Mouse (Mus musculus): Measurements from ENCODE around the gene Ugt1a1. TPM values are rescaled to one million over a fixed set of nuclear protein-coding genes. Genes with fewer than 3 reads are reported as not detected.

The Ugt1a1 gene
- polyA plus RNA-seq, 1 experiment from 2014 or later, result not detected

DNA sequence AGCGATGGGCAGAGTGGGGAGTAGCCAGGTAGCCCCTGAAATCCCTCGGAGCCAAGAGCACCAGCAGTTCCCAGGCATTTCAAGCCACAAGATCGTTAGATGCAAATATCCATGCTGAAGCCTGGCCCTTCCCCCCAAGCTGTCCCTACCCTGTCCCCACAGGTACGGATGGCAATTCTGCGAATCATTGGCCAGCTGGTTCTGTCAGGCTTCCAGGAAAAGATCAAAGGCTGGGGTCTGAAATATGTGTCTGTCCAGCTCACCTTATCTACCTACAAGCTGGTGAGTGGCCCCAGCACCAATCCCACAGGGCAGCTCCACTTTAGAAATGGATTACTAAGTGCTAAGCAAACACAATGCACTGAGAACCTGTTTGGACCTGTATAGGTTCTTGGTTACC lies 25.6 kb downstream of the Ugt1a1 start:
- H3K36me3 ChIP-seq (ENCODE audit: control insufficient read depth, insufficient read depth, low read length), result no peaks in the 10 kb centered on the region
- H3K27ac ChIP-seq (replicated peaks in 1 of 2; ENCODE audit: control insufficient read depth in 1 of 2, insufficient read depth in 1 of 2, low read depth in 2 of 2, low read length in 2 of 2), result no peak overlapping the region
- no peak overlapping the region for H3K9ac ChIP-seq (ENCODE audit: low read length)
- H3K4me3 ChIP-seq (ENCODE audit: control insufficient read depth in 1 of 2, insufficient read depth in 1 of 2, low read depth in 1 of 2, low read length in 2 of 2), result no peak overlapping the region
- 68% methylated on average over 5 of the region's 5 CpGs for WGBS
- ATAC-seq (ENCODE audit: insufficient number of reproducible peaks, insufficient read depth, low FRiP score, low read depth), result no peak
- no peak overlapping the region for H3K4me2 ChIP-seq (ENCODE audit: low read length)
- no peaks in the 10 kb centered on the region for H3K4me1 ChIP-seq (ENCODE audit: control insufficient read depth in 2 of 2, insufficient read depth in 2 of 2, low read length in 2 of 2)
- peaks cover 98% of the 10 kb centered on the region for H3K9me3 ChIP-seq (ENCODE audit: control insufficient read depth, low read length)
- no peaks in the 10 kb centered on the region for H3K27me3 ChIP-seq (ENCODE audit: control insufficient read depth, insufficient read depth, low read length)

DNA sequence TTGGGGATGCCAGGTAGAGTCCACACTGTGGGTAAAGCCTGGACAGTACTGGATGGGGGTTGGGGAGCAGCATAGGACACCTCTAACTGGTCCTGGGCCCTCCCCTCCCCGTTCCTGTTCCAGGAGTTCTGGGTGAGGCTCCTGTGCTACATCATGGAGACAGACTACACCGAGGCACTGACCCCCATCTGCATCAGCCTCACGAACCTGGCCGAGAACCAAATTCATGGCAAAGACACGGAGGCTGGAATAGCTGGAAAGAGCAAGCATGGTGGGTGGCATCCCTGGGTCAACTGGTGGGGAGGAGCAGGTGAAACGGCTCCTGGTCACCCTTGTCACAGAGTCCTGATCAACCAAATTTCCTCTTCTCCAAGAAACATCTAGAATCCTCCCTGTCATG lies 27.0 kb downstream of the Ugt1a1 start:
- Histone ChIP-seq H3K27ac (replicated peaks in 1 of 2; ENCODE audit: control insufficient read depth in 1 of 2, insufficient read depth in 1 of 2, low read depth in 2 of 2, low read length in 2 of 2) (no peak overlapping the region), H3K36me3 (ENCODE audit: control insufficient read depth, insufficient read depth, low read length) (no peaks in the 10 kb centered on the region), H3K4me2 (ENCODE audit: low read length) (no peak overlapping the region), H3K4me1 (ENCODE audit: control insufficient read depth in 2 of 2, insufficient read depth in 2 of 2, low read length in 2 of 2) (no peaks in the 10 kb centered on the region), H3K9me3 (ENCODE audit: control insufficient read depth, low read length) (peaks cover 96% of the 10 kb centered on the region), H3K9ac (ENCODE audit: low read length) (no peak overlapping the region), H3K27me3 (ENCODE audit: control insufficient read depth, insufficient read depth, low read length) (no peaks in the 10 kb centered on the region), H3K4me3 (ENCODE audit: control insufficient read depth in 1 of 2, insufficient read depth in 1 of 2, low read depth in 1 of 2, low read length in 2 of 2) (no peak overlapping the region)
- 64% methylated on average over 6 of the region's 6 CpGs for WGBS
- ATAC-seq (ENCODE audit: insufficient number of reproducible peaks, insufficient read depth, low FRiP score, low read depth), result no peak

DNA sequence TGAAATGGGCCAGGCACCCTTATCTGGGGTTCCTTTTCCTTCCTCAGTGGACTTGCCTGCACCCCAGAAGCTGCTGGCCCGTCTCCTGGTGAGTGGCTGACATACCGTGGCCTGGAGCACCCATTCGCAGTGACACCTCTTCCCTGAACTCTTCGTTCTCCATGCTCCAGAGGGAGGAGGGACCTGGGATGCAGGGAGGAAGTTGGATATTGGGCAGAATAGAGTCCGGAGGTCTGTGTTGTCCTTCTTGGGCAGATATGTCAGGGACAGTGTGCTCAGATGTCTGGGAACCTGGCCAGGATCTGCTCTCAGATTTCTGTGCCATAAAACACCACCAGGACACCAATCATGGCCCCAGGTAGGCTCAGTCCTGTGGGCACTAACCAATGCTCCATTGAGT lies 28.3 kb downstream of the Ugt1a1 start:
- Histone ChIP-seq H3K4me3 (ENCODE audit: control insufficient read depth in 1 of 2, insufficient read depth in 1 of 2, low read depth in 1 of 2, low read length in 2 of 2) (no peak overlapping the region), H3K36me3 (ENCODE audit: control insufficient read depth, insufficient read depth, low read length) (no peaks in the 10 kb centered on the region), H3K4me1 (ENCODE audit: control insufficient read depth in 2 of 2, insufficient read depth in 2 of 2, low read length in 2 of 2) (no peaks in the 10 kb centered on the region), H3K27me3 (ENCODE audit: control insufficient read depth, insufficient read depth, low read length) (no peaks in the 10 kb centered on the region), H3K9me3 (ENCODE audit: control insufficient read depth, low read length) (peaks cover 94% of the 10 kb centered on the region), H3K9ac (ENCODE audit: low read length) (no peak overlapping the region), H3K4me2 (ENCODE audit: low read length) (no peak overlapping the region), H3K27ac (replicated peaks in 1 of 2; ENCODE audit: control insufficient read depth in 1 of 2, insufficient read depth in 1 of 2, low read depth in 2 of 2, low read length in 2 of 2) (no peak overlapping the region)
- ATAC-seq (ENCODE audit: insufficient number of reproducible peaks, insufficient read depth, low FRiP score, low read depth), result no peak
- WGBS, result 66% methylated on average over 5 of the region's 5 CpGs

DNA sequence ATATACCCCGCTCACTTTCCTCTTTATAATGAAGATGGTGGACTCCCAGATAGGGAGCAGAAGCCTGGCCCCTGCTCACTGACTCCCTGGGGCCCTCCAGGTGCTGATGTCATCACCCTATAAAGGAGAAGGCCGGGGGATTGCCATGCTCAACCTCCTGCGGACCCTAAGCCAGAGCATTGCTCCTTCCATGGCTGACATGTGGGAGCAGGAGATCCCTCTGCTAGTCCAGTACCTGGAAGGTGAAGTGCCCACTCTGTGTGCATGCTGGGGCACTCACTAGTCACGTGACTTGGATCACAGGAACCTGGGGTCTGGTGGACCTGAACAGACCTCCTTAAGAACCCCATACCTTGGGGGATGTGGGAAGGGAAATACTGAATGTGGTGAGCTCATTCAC lies 28.8 kb downstream of the Ugt1a1 start:
- WGBS, result 59% methylated on average over 4 of the region's 4 CpGs
- Histone ChIP-seq H3K9me3 (ENCODE audit: control insufficient read depth, low read length) (peaks cover 93% of the 10 kb centered on the region), H3K4me2 (ENCODE audit: low read length) (no peak overlapping the region), H3K4me1 (ENCODE audit: control insufficient read depth in 2 of 2, insufficient read depth in 2 of 2, low read length in 2 of 2) (no peaks in the 10 kb centered on the region), H3K9ac (ENCODE audit: low read length) (no peak overlapping the region), H3K4me3 (ENCODE audit: control insufficient read depth in 1 of 2, insufficient read depth in 1 of 2, low read depth in 1 of 2, low read length in 2 of 2) (no peak overlapping the region), H3K27ac (replicated peaks in 1 of 2; ENCODE audit: control insufficient read depth in 1 of 2, insufficient read depth in 1 of 2, low read depth in 2 of 2, low read length in 2 of 2) (no peak overlapping the region), H3K36me3 (ENCODE audit: control insufficient read depth, insufficient read depth, low read length) (no peaks in the 10 kb centered on the region), H3K27me3 (ENCODE audit: control insufficient read depth, insufficient read depth, low read length) (no peaks in the 10 kb centered on the region)
- 0 out of 2 replicates have a peak, but pooled peaks have one; percentile 1 for ATAC-seq (ENCODE audit: insufficient number of reproducible peaks, insufficient read depth, low FRiP score, low read depth)

DNA sequence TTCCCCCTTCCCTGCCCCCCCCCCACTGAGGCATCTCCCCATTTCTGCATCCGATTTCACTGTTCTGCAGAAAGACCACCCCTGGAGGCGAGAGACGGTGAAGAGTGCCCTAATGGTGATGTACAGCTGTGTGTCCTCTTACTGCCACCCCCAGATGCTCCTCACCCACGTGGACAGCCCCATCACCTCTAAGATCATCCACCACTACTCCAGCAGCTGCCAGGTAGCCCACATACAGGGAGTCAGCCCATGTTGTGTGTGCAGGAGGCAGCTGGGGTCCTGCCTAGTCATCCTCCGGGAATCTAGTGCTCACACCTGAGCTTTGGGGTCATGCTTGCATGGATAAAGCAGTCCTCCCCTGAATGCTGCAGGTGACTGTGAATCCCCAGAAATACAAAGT lies 32.1 kb downstream of the Ugt1a1 start:
- 57% methylated on average over 5 of the region's 5 CpGs for WGBS
- H3K27ac ChIP-seq (replicated peaks in 1 of 2; ENCODE audit: control insufficient read depth in 1 of 2, insufficient read depth in 1 of 2, low read depth in 2 of 2, low read length in 2 of 2), result no peak overlapping the region
- H3K4me2 ChIP-seq (ENCODE audit: low read length), result no peak overlapping the region
- ATAC-seq (ENCODE audit: insufficient number of reproducible peaks, insufficient read depth, low FRiP score, low read depth), result no peak
- no peak overlapping the region for H3K4me3 ChIP-seq (ENCODE audit: control insufficient read depth in 1 of 2, insufficient read depth in 1 of 2, low read depth in 1 of 2, low read length in 2 of 2)
- H3K9me3 ChIP-seq (ENCODE audit: control insufficient read depth, low read length), result peaks cover 94% of the 10 kb centered on the region
- H3K4me1 ChIP-seq (ENCODE audit: control insufficient read depth in 2 of 2, insufficient read depth in 2 of 2, low read length in 2 of 2), result no peaks in the 10 kb centered on the region
- no peak overlapping the region for H3K9ac ChIP-seq (ENCODE audit: low read length)
- no peaks in the 10 kb centered on the region for H3K36me3 ChIP-seq (ENCODE audit: control insufficient read depth, insufficient read depth, low read length)
- H3K27me3 ChIP-seq (ENCODE audit: control insufficient read depth, insufficient read depth, low read length), result no peaks in the 10 kb centered on the region

DNA sequence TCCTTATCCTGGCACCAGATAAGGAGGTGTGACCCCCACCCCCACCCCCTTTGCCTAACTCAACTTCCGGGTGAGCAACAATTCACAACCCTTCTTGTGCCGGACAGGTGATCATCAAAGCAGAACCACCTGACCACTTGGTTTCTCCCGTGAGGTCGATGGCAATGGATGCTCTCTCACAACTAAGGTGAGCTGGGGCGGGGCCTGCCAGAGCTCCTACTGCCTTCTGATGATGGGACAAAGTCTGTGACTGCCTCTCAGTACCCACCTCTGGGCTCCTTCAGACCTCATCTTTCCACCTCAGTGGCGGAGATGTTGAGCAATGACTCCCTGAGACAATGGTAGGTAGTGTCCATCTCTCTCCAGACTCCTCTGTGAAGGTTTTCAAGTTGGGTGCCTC lies 34.1 kb downstream of the Ugt1a1 start:
- Histone ChIP-seq H3K9ac (ENCODE audit: low read length) (no peak overlapping the region), H3K4me1 (ENCODE audit: control insufficient read depth in 2 of 2, insufficient read depth in 2 of 2, low read length in 2 of 2) (no peaks in the 10 kb centered on the region), H3K27me3 (ENCODE audit: control insufficient read depth, insufficient read depth, low read length) (no peaks in the 10 kb centered on the region), H3K36me3 (ENCODE audit: control insufficient read depth, insufficient read depth, low read length) (no peaks in the 10 kb centered on the region), H3K4me3 (ENCODE audit: control insufficient read depth in 1 of 2, insufficient read depth in 1 of 2, low read depth in 1 of 2, low read length in 2 of 2) (no peak overlapping the region), H3K27ac (replicated peaks in 1 of 2; ENCODE audit: control insufficient read depth in 1 of 2, insufficient read depth in 1 of 2, low read depth in 2 of 2, low read length in 2 of 2) (no peak overlapping the region), H3K9me3 (ENCODE audit: control insufficient read depth, low read length) (peaks cover 94% of the 10 kb centered on the region), H3K4me2 (ENCODE audit: low read length) (no peak overlapping the region)
- no peak for ATAC-seq (ENCODE audit: insufficient number of reproducible peaks, insufficient read depth, low FRiP score, low read depth)
- 75% methylated on average over 6 of the region's 6 CpGs for WGBS

DNA sequence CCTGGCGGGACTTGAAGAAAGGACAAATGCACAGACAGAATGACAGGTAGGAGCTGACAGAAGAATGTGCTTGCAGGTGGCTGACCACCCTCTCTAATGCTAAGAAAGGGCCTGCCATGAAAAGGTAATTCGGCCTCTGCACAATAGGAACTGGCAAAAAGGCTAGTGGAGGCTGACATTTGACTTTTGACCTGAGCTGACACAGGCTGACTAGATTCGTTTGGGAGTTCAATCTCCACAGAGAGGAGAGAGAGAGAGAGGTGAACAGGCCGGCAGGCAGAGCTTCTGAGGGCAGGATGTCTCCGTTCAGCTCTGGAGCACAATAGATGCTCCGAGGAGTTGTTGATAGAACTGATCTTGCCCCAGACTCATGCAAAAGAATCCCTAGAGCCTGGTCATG lies 34.6 kb downstream of the Ugt1a1 start:
- Histone ChIP-seq H3K27ac (replicated peaks in 1 of 2; ENCODE audit: control insufficient read depth in 1 of 2, insufficient read depth in 1 of 2, low read depth in 2 of 2, low read length in 2 of 2) (no peak overlapping the region), H3K9me3 (ENCODE audit: control insufficient read depth, low read length) (peaks cover 94% of the 10 kb centered on the region), H3K4me2 (ENCODE audit: low read length) (no peak overlapping the region), H3K4me3 (ENCODE audit: control insufficient read depth in 1 of 2, insufficient read depth in 1 of 2, low read depth in 1 of 2, low read length in 2 of 2) (no peak overlapping the region), H3K4me1 (ENCODE audit: control insufficient read depth in 2 of 2, insufficient read depth in 2 of 2, low read length in 2 of 2) (no peaks in the 10 kb centered on the region), H3K36me3 (ENCODE audit: control insufficient read depth, insufficient read depth, low read length) (no peaks in the 10 kb centered on the region), H3K9ac (ENCODE audit: low read length) (no peak overlapping the region), H3K27me3 (ENCODE audit: control insufficient read depth, insufficient read depth, low read length) (no peaks in the 10 kb centered on the region)
- ATAC-seq (ENCODE audit: insufficient number of reproducible peaks, insufficient read depth, low FRiP score, low read depth), result no peak
- 40% methylated on average over 6 of the region's 6 CpGs for WGBS

DNA sequence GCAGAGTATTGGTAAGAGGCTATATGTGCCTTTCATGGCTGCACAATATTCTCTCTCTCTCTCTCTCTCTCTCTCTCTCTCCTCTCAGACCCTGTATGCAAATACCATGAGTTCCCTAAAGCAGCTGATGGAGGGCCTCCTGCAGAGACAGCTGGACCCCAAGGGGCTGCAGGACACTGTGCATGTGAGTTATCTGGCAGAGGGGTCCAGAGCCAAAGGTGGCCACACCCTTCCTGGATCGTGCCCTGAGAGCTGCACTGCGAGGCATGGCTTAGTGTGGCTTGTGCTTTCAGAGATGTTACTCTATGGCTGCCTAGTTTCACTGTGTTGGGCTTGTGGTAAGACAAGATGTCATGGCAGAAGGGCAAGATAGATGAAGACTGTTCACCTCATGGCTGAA lies 35.9 kb downstream of the Ugt1a1 start:
- 42% methylated on average over 2 of the region's 2 CpGs for WGBS
- Histone ChIP-seq H3K36me3 (ENCODE audit: control insufficient read depth, insufficient read depth, low read length) (no peaks in the 10 kb centered on the region), H3K9me3 (ENCODE audit: control insufficient read depth, low read length) (peaks cover 92% of the 10 kb centered on the region), H3K27ac (replicated peaks in 1 of 2; ENCODE audit: control insufficient read depth in 1 of 2, insufficient read depth in 1 of 2, low read depth in 2 of 2, low read length in 2 of 2) (no peak overlapping the region), H3K9ac (ENCODE audit: low read length) (no peak overlapping the region), H3K27me3 (ENCODE audit: control insufficient read depth, insufficient read depth, low read length) (no peaks in the 10 kb centered on the region), H3K4me2 (ENCODE audit: low read length) (no peak overlapping the region), H3K4me3 (ENCODE audit: control insufficient read depth in 1 of 2, insufficient read depth in 1 of 2, low read depth in 1 of 2, low read length in 2 of 2) (no peak overlapping the region), H3K4me1 (ENCODE audit: control insufficient read depth in 2 of 2, insufficient read depth in 2 of 2, low read length in 2 of 2) (no peaks in the 10 kb centered on the region)
- no peak for ATAC-seq (ENCODE audit: insufficient number of reproducible peaks, insufficient read depth, low FRiP score, low read depth)
